In genomic region chr5:91072340-91072739, GRCm38 (mm10) we compare ENCODE assay signal across 25 mouse cellular contexts. TPM values are rescaled to one million over a fixed set of nuclear protein-coding genes. Genes with fewer than 3 reads are reported as not detected.
"Had no signal": no experiment of that assay in that cellular context is flagged by ENCODE, and none has a peak within 500 bp of the region (broad histone marks: within the 10 kb centered on the region; RNA-seq: fewer than 3 reads in every experiment).

No protein-coding gene starts in this region.

- H3K36me3 ChIP-seq: limb, embryonic 12.5 days; liver, embryonic 13.5 days; lung, embryonic 15.5 days; midbrain, embryonic 15.5 days; neural tube, embryonic 13.5 days; stomach, embryonic 15.5 days had no signal

- H3K4me1 ChIP-seq: liver, embryonic 13.5 days had no signal

- H3K9ac ChIP-seq: limb, embryonic 12.5 days; liver, embryonic 13.5 days; liver, postnatal 0 days; lung, embryonic 15.5 days; midbrain, embryonic 15.5 days; neural tube, embryonic 13.5 days; stomach, embryonic 15.5 days had no signal

- H3K4me2 ChIP-seq: limb, embryonic 12.5 days; liver, embryonic 13.5 days; lung, embryonic 15.5 days; midbrain, embryonic 11.5 days; midbrain, embryonic 15.5 days; neural tube, embryonic 13.5 days; stomach, embryonic 15.5 days had no signal

- DNase-seq: kidney, adult 8-10 months; kidney, postnatal 25 days; liver; liver, embryonic 13.5 days; liver, postnatal 0 days; lung, postnatal 14 days; retina, postnatal 1 day; right cerebral cortex, postnatal 14 days; thymus, postnatal 36 days had no signal

- ATAC-seq: liver, postnatal 0 days; midbrain, embryonic 15.5 days had no signal

- H3K27ac ChIP-seq: layer of hippocampus, adult 2 months; limb, embryonic 12.5 days; liver, embryonic 13.5 days; lung, embryonic 15.5 days; macrophage; midbrain, embryonic 15.5 days; neural tube, embryonic 13.5 days; stomach, embryonic 15.5 days had no signal

- H3K9me3 ChIP-seq: limb, embryonic 12.5 days; liver, embryonic 13.5 days; lung, embryonic 15.5 days; midbrain, embryonic 15.5 days; neural tube, embryonic 13.5 days; stomach, embryonic 15.5 days had no signal

- H3K4me3 ChIP-seq: layer of hippocampus, adult 2 months; limb, embryonic 12.5 days; liver, embryonic 13.5 days; lung, embryonic 15.5 days; megakaryocyte, embryonic 14.5 days; midbrain, embryonic 15.5 days; neural tube, embryonic 13.5 days; stomach, embryonic 15.5 days had no signal

RNA-seq across cellular contexts. Expression of gene Ereg, which starts 2.1 kb away (rescaled TPM):
- total RNA-seq: layer of hippocampus, adult 2 months; layer of hippocampus, postnatal 25 days; left cerebral cortex, adult 8-10 months; left cerebral cortex, postnatal 25 days; monocyte, adult 5-6 weeks had no signal
- polyA plus RNA-seq: kidney, embryonic 16.5 days; limb, embryonic 12.5 days; macrophage; midbrain, embryonic 11.5 days; midbrain, embryonic 15.5 days; neural tube, embryonic 13.5 days; spleen, adult 2 months; testis, adult 2 months had no signal

RNA-seq across cellular contexts. Expression of gene Epgn, which starts 45.1 kb away (rescaled TPM):
- total RNA-seq: left cerebral cortex, adult 8-10 months; monocyte, adult 5-6 weeks had no signal
- polyA plus RNA-seq: liver, postnatal 0 days; macrophage; midbrain, embryonic 15.5 days; spleen, adult 2 months had no signal
